Mouse (Mus musculus): Measurements from ENCODE around the gene Ndufs1. TPM values are rescaled to one million over a fixed set of nuclear protein-coding genes. Genes with fewer than 3 reads are reported as not detected.

The Ndufs1 gene
- polyA plus RNA-seq, 2 experiments: 57.9 to 108 TPM

DNA sequence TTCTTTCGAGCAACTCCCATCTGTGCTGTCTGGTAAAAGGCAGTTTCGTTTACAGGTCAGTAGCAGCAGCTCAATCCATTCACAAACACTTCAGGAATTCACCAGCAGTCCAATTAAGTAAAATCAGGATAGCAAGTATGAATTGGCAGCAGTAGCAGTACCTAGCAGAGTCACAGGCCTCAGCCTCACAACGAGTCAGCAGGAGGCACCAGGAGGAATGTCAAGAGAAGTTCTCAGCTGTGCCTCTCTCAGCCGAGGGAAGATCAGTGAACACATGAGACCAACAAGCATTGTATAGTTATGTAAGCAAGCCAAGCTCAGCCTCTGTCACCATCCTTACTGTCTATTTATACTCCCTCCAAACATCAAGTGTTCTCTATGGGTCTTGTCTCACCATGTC is 77.8 kb downstream of the Ndufs1 start:
- Histone ChIP-seq H3K4me1 (replicated peaks; ENCODE audit: control insufficient read depth in 2 of 2, insufficient read depth in 2 of 2, low read length in 1 of 2) (no peaks in the 10 kb centered on the region), H3K4me2 (ENCODE audit: low read depth) (no peak overlapping the region), H3K9ac (replicated peaks) (no peak overlapping the region), H3K27ac (no peak overlapping the region), H3K27me3 (ENCODE audit: control insufficient read depth, insufficient read depth, low read length) (no peaks in the 10 kb centered on the region), H3K4me3 (ENCODE audit: insufficient read depth in 1 of 2, low read depth in 2 of 2, low read length in 2 of 2) (no peak overlapping the region), H3K36me3 (replicated peaks; ENCODE audit: control insufficient read depth, insufficient read depth, low read depth) (peaks cover 32% of the 10 kb centered on the region), H3K9me3 (ENCODE audit: control insufficient read depth, low read length) (no peaks in the 10 kb centered on the region)
- no peak for ATAC-seq (ENCODE audit: insufficient read depth)
- WGBS (ENCODE audit: insufficient replicate concordance): 76% methylated on average over 4 of the region's 4 CpGs
- TF ChIP-seq EP300 (IDR thresholded peaks at IDR 0.05; ENCODE audit: low read depth): no peak
- no peak for TF ChIP-seq CTCF (IDR thresholded peaks at IDR 0.05; ENCODE audit: low read depth)
- DNase-seq (ENCODE audit: low read depth in 3 of 3, low spot score in 3 of 3): no peak

DNA sequence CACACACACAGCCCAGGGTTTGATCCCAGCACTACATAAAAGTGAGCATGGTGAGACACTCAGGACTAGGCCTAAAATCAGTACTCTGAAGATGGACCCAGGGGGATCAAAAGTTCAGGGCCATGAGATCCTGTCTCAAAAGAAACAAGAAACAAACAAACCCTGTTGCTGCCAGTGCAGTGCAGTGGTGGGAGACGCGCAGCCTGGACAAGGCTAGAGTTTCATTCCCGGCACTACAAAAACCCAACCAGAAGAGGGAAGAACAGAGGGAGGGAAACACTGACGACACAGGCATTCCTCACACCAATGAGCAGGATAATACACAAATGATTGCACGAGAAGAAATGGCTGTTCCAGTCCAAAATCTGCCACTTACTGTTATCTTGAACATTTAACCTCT is 80.6 kb downstream of the Ndufs1 start:
- Histone ChIP-seq H3K36me3 (replicated peaks; ENCODE audit: control insufficient read depth, insufficient read depth, low read depth) (peaks cover 30% of the 10 kb centered on the region), H3K4me2 (ENCODE audit: low read depth) (no peak overlapping the region), H3K4me3 (ENCODE audit: insufficient read depth in 1 of 2, low read depth in 2 of 2, low read length in 2 of 2) (no peak overlapping the region), H3K9me3 (ENCODE audit: control insufficient read depth, low read length) (no peaks in the 10 kb centered on the region), H3K9ac (replicated peaks) (no peak overlapping the region), H3K4me1 (replicated peaks; ENCODE audit: control insufficient read depth in 2 of 2, insufficient read depth in 2 of 2, low read length in 1 of 2) (no peaks in the 10 kb centered on the region), H3K27me3 (ENCODE audit: control insufficient read depth, insufficient read depth, low read length) (no peaks in the 10 kb centered on the region), H3K27ac (no peak overlapping the region)
- no peak for ATAC-seq (ENCODE audit: insufficient read depth)
- 86% methylated on average over 5 of the region's 5 CpGs for WGBS (ENCODE audit: insufficient replicate concordance)
- TF ChIP-seq CTCF (IDR thresholded peaks at IDR 0.05; ENCODE audit: low read depth) (no peak), EP300 (IDR thresholded peaks at IDR 0.05; ENCODE audit: low read depth) (no peak)
- DNase-seq (ENCODE audit: low read depth in 3 of 3, low spot score in 3 of 3): no peak

Small RNA genes lying within 50 kb of the gene (microRNA-seq; reads per million reads assigned to microRNA genes)
- gene Gm24557 (not detected), gene Gm27512 (not detected)

Other genes with a start within 250 kb of the Ndufs1 start
- gene Ino80d, start 62.2 kb downstream of the Ndufs1 start, polyA plus RNA-seq (2012; rRNA removed): 2.4 and 2.5 TPM in 2 replicates
- 3.4 and 3.9 TPM in 2 replicates for gene Ino80d, start 62.2 kb downstream of the Ndufs1 start, polyA plus RNA-seq (2014; fragmentation: Nextera tagmentation; extraction: Ambion mirVana)
- 383 and 523 TPM in 2 replicates for gene Eef1b2, start within 50 bp of the Ndufs1 start, polyA plus RNA-seq (2012; rRNA removed)
- 382 TPM in 2 replicates for gene Eef1b2, start within 50 bp of the Ndufs1 start, polyA plus RNA-seq (2014; fragmentation: Nextera tagmentation; extraction: Ambion mirVana)
- not detected in 2 replicates for gene Gpr1, start 37.7 kb upstream of the Ndufs1 start, polyA plus RNA-seq (2012; rRNA removed)
- gene Gpr1, start 37.7 kb upstream of the Ndufs1 start, polyA plus RNA-seq (2014; fragmentation: Nextera tagmentation; extraction: Ambion mirVana): not detected in 2 replicates
- 0.09 TPM in 2 replicates for gene Zdbf2, start 96.4 kb upstream of the Ndufs1 start, polyA plus RNA-seq (2012; rRNA removed)
- 0.06 and 0.19 TPM in 2 replicates for gene Zdbf2, start 96.4 kb upstream of the Ndufs1 start, polyA plus RNA-seq (2014; fragmentation: Nextera tagmentation; extraction: Ambion mirVana)

Measured in liver, embryonic 14.5 days (tissue).